Mouse (Mus musculus) hindbrain, embryonic 15.5 days (tissue): ENCODE data around the gene Cxxc4. TPM values are rescaled to one million over a fixed set of nuclear protein-coding genes. Genes with fewer than 3 reads are reported as not detected.

Source experiments
- ATAC-seq: fragments of 200-750 bp; cut with Nextera tagmentation; 2 replicates; pipeline ENCODE4 v1.8.0; 2017; ENCODE audit warnings: low read depth, moderate number of reproducible peaks, moderate TSS enrichment; ENCODE audit not compliant: low FRiP score
- H3K27ac ChIP-seq: fragments of 300-500 bp; sonication (generic); replicated peaks from 2 replicates; pipeline ENCODE4 v1.5.1; 2015; ENCODE audit warnings: mild to moderate bottlenecking, inconsistent platforms
- H3K27me3 ChIP-seq: fragments of 300-500 bp; sonication (generic); 2 replicates; pipeline ENCODE4 v1.6.1; 2015; ENCODE audit warnings: control low read depth, inconsistent platforms
- H3K36me3 ChIP-seq: fragments of 300-500 bp; sonication (generic); 2 replicates; pipeline ENCODE4 v1.6.1; 2015; ENCODE audit warnings: control low read depth, inconsistent platforms
- H3K4me1 ChIP-seq: fragments of 300-500 bp; sonication (generic); replicated peaks from 2 replicates; pipeline ENCODE4 v1.6.1; 2015; ENCODE audit warnings: control low read depth, inconsistent platforms
- H3K4me2 ChIP-seq: fragments of 300-500 bp; sonication (generic); 2 replicates; pipeline ENCODE4 v1.6.1; 2015; ENCODE audit warnings: moderate library complexity, mild to moderate bottlenecking, inconsistent platforms
- H3K4me3 ChIP-seq: fragments of 300-500 bp; sonication (generic); 2 replicates; pipeline ENCODE4 v1.5.1; 2015; ENCODE audit warnings: mild to moderate bottlenecking, inconsistent platforms
- H3K9ac ChIP-seq: fragments of 300-500 bp; sonication (generic); 2 replicates; pipeline ENCODE4 v1.6.1; 2015; ENCODE audit warnings: inconsistent platforms
- H3K9me3 ChIP-seq: fragments of 300-500 bp; sonication (generic); 2 replicates; pipeline ENCODE4 v1.6.1; 2016; ENCODE audit warnings: control low read depth, inconsistent platforms
- WGBS: fragments of 180-500 bp; shearing (Covaris S2); methylation state at CpG from one replicate; pipeline ENCODE4 v1.1.7; 2015; 5-methylcytosine and 5-hydroxymethylcytosine counted together
- microRNA counts: library from miRNA; unstranded; fragments of <30 nt; microRNA quantifications from one replicate; lab custom pipeline; 2016
- microRNA-seq: library from miRNA; unstranded; fragments of <30 nt; microRNA quantifications from one replicate; pipeline ENCODE4, GENCODE M21; 2016
- polyA plus RNA-seq: library from polyadenylated mRNA; unstranded; fragments of >200 nt; fragmentation: Nextera tagmentation; extraction: Ambion mirVana; gene quantifications from 2 replicates; pipeline ENCODE4 v1.2.1, GENCODE M21; 2015

Cxxc4 gene
- polyA plus RNA-seq, 1 experiment from 2014 or later, result 27.5 TPM

DNA sequence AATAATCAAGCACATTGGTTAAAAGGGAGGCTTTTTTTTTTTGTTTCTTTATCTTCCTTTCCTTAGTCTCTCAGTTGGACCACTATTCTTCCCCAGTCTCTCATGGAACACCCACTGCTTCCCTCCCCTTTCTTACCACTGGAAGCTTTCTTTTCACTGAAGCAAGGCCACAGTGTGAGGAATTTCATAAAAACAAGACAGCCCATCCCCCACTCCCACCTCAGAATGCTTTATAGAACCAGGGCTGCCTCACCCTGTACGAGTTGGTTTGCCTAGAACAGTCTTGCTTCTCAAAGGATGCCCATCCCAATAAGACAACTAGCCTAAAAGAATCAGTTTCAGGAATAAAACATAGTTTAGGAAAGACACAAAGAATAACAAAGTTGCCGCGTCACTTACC is 23.0 kb downstream of the Cxxc4 start:
- Histone ChIP-seq H3K9me3 (no peaks in the 10 kb centered on the region), H3K9ac (no peak overlapping the region), H3K4me3 (no peak overlapping the region), H3K27me3 (no peaks in the 10 kb centered on the region), H3K4me2 (0 out of 2 replicates have a peak overlapping the region, but pooled peaks have one; percentile 19), H3K4me1 (peaks cover 6% of the 10 kb centered on the region; the same call in 1 of the 2 replicates), H3K36me3 (0 out of 2 replicates have a peak, but pooled peaks cover 4% of the 10 kb centered on the region), H3K27ac (no peak overlapping the region)
- WGBS, result 38% methylated on average over 3 of the region's 3 CpGs
- ATAC-seq, result no peak

DNA sequence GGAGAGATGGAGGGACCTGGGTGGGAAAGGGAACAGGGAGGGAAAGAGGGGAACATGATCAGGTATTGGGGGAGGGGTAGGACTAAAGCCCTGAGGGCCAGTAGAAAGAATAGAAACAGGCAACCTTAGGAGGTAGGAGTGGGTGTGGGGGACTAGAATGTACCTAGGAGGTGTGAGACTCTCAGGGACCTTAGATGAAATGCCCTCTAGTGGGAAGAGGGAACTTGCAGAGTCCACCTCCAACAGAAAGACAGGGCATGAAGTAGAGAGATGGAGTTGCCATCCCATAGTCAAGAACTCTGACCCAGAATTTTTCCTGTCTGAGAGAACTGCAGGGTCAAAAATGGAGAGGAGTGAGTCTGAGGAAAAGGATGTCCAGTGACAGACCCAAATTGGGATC is 43.4 kb downstream of the Cxxc4 start:
- no peak for ATAC-seq
- H3K36me3 ChIP-seq, result no peaks in the 10 kb centered on the region

DNA sequence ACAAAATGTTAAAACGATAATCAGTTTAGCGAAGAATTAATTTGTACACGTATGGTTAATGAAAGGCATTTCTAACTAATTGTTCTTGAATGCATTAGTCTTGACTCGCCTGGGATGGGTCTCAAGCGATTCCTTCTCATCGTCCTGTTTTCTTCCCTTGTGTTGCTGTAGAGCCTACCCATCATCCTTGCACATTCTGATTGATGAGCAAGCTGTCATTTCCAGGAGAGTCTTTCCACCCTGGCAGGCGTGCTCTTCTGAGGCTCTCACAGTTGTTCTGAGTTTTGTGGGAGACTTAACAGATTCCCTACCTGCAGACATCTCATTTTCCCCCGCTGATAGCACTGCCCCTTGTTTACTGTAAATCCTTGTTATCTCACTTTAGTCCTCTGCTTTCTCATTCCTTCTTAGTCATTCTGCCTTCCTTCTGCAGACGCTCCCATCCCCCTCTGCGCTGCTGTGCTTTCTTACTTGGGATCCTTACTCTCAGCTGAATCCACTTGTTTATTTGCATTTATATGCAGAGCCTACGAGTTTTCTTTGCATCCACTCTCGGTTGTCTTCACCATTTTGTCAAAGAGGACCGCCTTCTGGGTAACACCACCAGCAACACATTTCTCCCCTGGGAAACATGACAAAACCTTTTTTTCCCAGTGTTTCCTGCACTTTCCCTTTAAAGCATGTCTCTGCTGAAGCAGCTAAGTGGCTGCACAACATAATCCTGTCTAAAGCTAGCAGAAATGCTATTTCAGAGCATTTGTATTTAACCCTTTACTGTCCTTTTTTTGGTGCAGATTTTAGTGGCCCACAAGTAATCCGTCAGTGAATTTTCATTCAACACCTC is 45.5 kb downstream of the Cxxc4 start:
- 24% methylated on average over 14 of the region's 14 CpGs for WGBS
- peak overlapping the region; percentile 22; the same call in 1 of the 2 replicates for H3K4me3 ChIP-seq

More for the DNA sequence above, 43.4 kb downstream of the Cxxc4 start:
- no peak overlapping the region for H3K4me2 ChIP-seq
- no peak overlapping the region for H3K9ac ChIP-seq
- no peaks in the 10 kb centered on the region for H3K27me3 ChIP-seq
- peaks cover 14% of the 10 kb centered on the region; the same call in 1 of the 2 replicates for H3K4me1 ChIP-seq
- H3K4me3 ChIP-seq, result no peak overlapping the region
- no peak overlapping the region for H3K27ac ChIP-seq
- H3K9me3 ChIP-seq, result no peaks in the 10 kb centered on the region

DNA sequence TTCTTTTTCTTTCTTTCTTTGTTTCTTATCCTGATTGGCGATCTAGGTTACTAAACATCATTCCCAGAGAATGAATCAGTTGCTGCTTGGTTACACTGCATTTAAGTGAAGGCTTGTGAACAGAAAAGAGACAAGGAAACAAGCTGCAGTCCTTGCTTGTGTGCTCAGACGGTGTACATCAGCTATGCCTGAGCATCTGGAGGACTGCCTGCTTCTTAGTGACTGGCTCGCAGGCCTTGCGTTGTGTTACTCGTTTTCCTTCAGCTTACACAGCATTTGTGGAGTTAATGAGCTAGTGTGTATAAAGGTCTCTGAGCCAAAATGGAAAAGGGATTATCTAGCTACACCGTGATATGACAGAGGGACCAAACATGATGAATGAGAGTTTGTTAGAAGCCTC is 58.9 kb downstream of the Cxxc4 start:
- H3K4me3 ChIP-seq, result no peak overlapping the region
- H3K4me1 ChIP-seq, result 0 out of 2 replicates have a peak, but pooled peaks cover 5% of the 10 kb centered on the region
- no peak for ATAC-seq
- H3K4me2 ChIP-seq, result no peak overlapping the region
- H3K9me3 ChIP-seq, result no peaks in the 10 kb centered on the region
- WGBS, result 37% methylated on average over 6 of the region's 6 CpGs
- no peaks in the 10 kb centered on the region for H3K36me3 ChIP-seq
- no peak overlapping the region for H3K9ac ChIP-seq
- H3K27ac ChIP-seq, result no peak overlapping the region; the same call in 1 of the 2 replicates
- H3K27me3 ChIP-seq, result no peaks in the 10 kb centered on the region

More for the DNA sequence above, 45.5 kb downstream of the Cxxc4 start:
- no peaks in the 10 kb centered on the region for H3K27me3 ChIP-seq
- peak; percentile 70; the same call in 1 of the 2 replicates for ATAC-seq
- peak overlapping the region; percentile 50 for H3K4me2 ChIP-seq
- H3K27ac ChIP-seq, result peak overlapping the region; percentile 54
- no peaks in the 10 kb centered on the region for H3K9me3 ChIP-seq
- peaks cover 14% of the 10 kb centered on the region; the same call in 1 of the 2 replicates for H3K4me1 ChIP-seq
- peak overlapping the region; percentile 12; the same call in 1 of the 2 replicates for H3K9ac ChIP-seq
- H3K36me3 ChIP-seq, result no peaks in the 10 kb centered on the region

DNA sequence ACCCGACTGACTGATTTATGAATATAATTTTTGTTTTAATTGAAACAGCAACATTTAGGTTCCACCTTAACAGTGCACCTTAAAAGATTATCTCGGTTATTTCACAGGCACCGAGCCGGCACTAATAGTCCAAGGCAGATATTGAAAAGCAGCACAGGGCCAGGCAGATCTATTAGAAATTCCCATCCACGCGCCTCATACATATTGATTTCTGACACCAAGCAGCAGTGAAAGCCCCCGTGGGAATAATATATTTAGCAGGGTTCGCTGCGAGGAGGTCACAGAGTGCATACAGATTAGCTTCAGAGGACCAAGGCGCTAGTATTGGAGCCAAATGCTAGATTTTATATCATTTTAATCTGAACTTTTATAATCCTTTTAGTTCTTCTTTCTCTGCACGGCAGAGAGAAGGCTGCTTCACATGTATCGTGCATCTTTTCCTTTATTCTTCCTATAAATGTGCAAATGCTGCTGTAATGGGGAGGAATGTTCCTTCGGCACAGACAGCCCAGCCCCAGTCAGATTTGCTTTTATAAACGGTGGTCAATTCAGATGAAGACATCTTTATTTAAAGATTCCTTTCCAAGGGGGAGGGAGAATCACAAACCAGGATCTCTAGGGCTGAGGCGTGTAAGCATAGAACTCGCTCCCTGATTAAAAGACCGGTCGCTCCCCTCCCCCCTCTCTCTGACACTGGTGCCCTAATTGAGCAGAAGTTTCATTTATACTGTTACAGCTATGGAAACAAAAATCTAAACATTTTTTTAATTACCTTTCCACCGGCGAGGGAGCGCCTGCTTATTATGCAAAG is 66.6 kb downstream of the Cxxc4 start:
- peak; percentile 88 for ATAC-seq
- peak overlapping the region; percentile 61 for H3K4me2 ChIP-seq
- peak overlapping the region; percentile 38 for H3K9ac ChIP-seq
- no peaks in the 10 kb centered on the region for H3K36me3 ChIP-seq
- H3K4me1 ChIP-seq, result peaks cover 29% of the 10 kb centered on the region
- no peaks in the 10 kb centered on the region for H3K27me3 ChIP-seq
- no peaks in the 10 kb centered on the region for H3K9me3 ChIP-seq
- 6% methylated on average over 21 of the region's 21 CpGs for WGBS
- peak overlapping the region; percentile 80 for H3K27ac ChIP-seq
- peak overlapping the region; percentile 36 for H3K4me3 ChIP-seq

DNA sequence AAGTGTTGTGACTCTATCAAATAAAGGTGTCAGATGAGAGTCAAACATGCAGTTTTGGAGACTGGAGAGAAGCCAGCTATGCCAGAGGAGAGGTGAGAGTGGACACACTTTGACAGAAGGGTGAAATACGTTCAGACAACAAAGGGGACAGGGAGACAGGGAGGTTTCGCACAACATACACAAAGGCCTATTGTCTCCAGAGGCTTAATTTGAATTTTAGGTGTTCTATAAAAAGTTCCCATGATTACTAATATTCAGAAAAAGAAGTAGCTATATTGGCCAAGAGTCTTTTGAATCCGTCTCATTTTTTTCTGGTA is 67.2 kb downstream of the Cxxc4 start:
- H3K36me3 ChIP-seq, result no peaks in the 10 kb centered on the region
- peak overlapping the region; percentile 61 for H3K4me2 ChIP-seq
- no peaks in the 10 kb centered on the region for H3K9me3 ChIP-seq
- H3K4me3 ChIP-seq, result peak overlapping the region; percentile 36
- ATAC-seq, result peak; percentile 25; the same call in 1 of the 2 replicates
- peaks cover 29% of the 10 kb centered on the region for H3K4me1 ChIP-seq
- H3K9ac ChIP-seq, result 0 out of 2 replicates have a peak overlapping the region, but pooled peaks have one; percentile 38
- no peaks in the 10 kb centered on the region for H3K27me3 ChIP-seq
- peak overlapping the region; percentile 80 for H3K27ac ChIP-seq
- 9% methylated on average over 3 of the region's 3 CpGs for WGBS

DNA sequence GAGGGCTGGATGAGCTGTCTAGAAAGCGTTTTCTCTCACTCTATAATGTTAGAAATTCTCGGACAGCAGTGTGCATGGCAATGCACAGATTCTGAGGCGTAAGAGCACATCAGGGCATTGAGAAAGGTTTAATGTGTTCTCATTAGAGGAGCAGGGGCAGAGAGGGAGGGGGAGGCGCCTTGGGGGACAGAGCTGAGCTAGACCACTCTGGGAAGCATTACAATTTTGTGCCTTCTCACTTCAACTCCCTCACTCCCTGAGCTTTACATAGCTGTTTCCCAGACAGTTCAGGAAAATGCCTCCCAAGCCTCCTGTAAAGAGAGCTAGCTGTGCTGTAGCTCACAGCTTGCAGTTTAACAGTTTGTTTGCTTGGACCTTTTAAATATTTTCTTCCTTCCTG is 70.2 kb downstream of the Cxxc4 start:
- Histone ChIP-seq H3K27me3 (no peaks in the 10 kb centered on the region), H3K9ac (no peak overlapping the region), H3K27ac (0 out of 2 replicates have a peak overlapping the region, but pooled peaks have one; percentile 53), H3K4me1 (peaks cover 29% of the 10 kb centered on the region), H3K4me3 (no peak overlapping the region), H3K36me3 (no peaks in the 10 kb centered on the region), H3K4me2 (peak overlapping the region; percentile 38), H3K9me3 (no peaks in the 10 kb centered on the region)
- WGBS, result 9% methylated on average over 4 of the region's 4 CpGs
- peak; percentile 39; the same call in 1 of the 2 replicates for ATAC-seq

DNA sequence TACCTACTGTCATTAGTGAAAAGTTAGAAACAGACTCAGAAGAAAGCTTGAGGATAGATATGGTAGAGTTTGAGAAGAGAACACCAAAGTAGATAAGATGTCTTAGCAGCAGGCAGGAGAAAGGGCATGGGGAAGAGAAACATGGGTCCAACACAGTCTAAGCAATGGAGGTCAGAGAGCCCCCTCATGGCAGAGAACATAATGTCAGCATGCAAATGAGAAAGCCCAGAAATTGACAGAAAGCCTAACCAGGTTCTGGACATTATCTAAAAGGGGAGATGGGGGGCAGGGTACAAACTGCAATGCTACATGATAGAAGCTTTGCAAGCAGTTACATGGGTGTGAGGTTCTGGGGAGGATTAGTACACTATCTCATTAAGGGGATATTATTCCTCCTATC is 71.5 kb downstream of the Cxxc4 start:
- Histone ChIP-seq H3K9ac (no peak overlapping the region), H3K4me1 (peaks cover 29% of the 10 kb centered on the region), H3K9me3 (no peaks in the 10 kb centered on the region), H3K27me3 (no peaks in the 10 kb centered on the region), H3K4me2 (no peak overlapping the region), H3K36me3 (no peaks in the 10 kb centered on the region), H3K27ac (no peak overlapping the region), H3K4me3 (no peak overlapping the region)
- ATAC-seq, result no peak

MicroRNAs encoded within 50 kb of the gene (microRNA counts, 519-probe panel; counts per million panel counts)
- microRNA mmu-miR-1895 (lab: Ali Mortazavi, UCI), result 2,428 counts per million, percentile 36 among the panel's probes with 10 or more counts

Small RNA genes within 50 kb of the gene (microRNA-seq; reads per million reads assigned to microRNA genes)
- gene Mir1895, result not detected
